Mouse (Mus musculus): Measurements from ENCODE around the gene Fam20a.

Fam20a gene

GRCm38 (mm10) chr11:109715311-109715781 is 6.7 kb downstream of the Fam20a start:
- no peak for DNase-seq (ENCODE audit: low spot score)

DNA sequence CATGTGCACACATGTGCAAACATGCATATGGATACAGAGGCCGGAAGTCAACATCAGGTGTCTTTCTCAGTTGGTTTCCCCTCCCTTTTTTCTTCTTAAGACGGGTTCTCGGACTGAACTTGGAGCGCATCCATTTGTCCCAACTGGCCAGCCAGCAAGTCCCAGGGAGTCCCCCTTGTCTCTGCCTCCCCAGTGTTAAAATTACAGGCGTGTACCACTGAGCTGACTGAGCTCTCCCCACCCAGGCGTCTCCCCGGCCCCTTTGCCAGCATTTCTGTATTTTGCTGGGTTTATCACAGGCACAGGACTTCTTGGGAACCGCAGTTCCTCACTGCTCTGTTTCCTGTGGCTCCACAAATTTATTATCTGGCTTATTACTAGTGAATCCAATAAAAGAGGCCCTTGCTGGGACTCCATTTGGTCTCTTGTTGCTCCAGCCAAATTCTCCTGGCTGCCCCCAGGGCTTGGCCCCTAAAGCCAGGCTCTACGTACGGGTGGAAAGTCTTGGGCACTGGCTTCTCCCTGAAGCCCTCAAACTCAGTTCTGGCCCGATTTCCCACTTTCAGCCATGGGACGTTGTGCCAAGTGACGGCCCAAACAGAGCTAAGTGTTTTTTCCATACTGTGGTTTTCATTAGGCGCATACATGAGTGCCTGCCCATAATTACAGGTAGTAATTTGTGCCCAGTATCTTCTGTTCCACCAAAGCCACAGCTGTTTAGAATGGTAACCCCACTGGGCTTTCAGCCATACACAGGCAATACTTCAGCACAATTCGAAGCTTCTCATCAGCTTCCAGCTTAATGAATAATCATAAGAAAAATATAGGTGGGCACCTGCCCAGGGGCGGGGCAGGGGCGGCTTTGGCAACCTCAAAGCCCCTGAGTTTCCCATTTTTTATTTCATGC is 7.5 kb downstream of the Fam20a start:
- peak; percentile 16 for DNase-seq (ENCODE audit: low spot score)

DNA sequence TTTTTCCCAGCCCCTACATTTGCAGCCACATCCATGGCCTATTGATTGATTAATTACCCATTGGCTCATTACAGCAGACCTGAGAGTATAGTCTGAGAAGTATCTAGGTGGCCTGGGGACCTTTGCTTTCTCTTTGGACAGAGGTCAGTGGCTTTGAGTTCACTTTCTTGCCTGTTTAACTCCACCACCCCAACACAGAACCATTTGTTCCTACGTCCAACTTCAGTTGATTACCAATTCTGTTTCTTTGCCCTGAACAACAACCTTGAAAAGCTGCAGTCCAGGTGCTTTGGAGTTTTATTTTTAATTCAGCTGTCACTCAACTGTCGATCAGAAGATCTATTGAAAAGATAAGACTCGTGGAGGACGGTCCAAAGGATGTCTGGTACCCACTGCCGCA is 12.6 kb downstream of the Fam20a start:
- no peak for DNase-seq (ENCODE audit: low spot score)

GRCm38 (mm10) chr11:109708786-109709185 is 13.3 kb downstream of the Fam20a start:
- no peak for DNase-seq (ENCODE audit: low spot score)

- no peak for DNase-seq (ENCODE audit: low spot score)
These were observed 14.6 kb downstream of the Fam20a start for GRCm38 (mm10) chr11:109707442-109707841.

DNA sequence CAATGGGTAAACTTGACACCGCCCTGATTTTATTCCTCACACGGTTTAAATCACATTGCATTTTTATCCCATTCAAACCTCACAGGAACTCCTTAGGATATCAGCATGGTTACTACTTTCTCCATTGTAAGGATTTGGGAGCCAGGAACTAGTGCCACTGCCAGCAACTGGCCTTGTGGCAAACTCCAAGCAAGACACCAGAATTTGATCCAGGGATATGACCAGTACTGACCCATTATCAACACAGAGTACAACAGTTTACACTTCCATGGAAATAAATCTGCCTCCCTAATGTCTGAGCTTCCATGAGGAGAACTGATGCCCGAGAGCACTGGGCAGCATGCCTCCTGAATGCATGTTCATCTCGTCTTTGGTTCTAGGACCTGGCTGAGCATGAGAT is 15.5 kb downstream of the Fam20a start:
- no peak for DNase-seq (ENCODE audit: low spot score)

GRCm38 (mm10) chr11:109706055-109706412 is 16.0 kb downstream of the Fam20a start:
- DNase-seq (ENCODE audit: low spot score) = no peak

DNA sequence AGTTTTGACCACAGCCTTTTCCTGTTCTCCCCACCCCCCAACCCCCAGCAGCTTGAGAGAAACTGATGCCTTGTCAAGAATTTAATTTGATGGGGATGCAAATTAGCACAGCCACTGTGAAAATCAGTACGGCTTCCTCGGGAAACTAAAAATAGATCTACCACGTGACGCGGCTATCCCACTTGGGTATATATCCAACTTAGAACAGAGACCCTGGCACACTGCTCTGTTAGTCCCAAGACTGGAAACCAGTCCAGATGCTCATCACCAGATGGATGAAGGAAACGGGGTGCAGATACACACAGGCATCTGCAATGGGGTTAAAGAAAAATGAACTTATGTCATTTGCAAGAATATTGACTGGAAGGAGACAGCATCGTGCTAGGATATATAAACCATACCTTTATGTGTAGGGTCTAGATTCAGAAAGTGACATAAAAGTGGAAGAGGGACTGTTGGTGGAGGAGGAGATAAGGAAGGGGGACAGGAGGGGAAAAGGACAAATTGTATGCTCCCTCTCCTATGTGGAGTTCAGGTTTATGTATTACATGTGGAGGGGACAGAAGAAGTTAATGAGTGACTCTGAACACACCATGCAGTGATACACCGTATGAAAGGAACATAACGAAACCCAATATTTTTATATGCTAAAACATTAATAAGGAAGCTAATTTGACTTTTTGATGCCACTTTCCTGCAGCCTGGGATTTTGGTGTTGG is 16.6 kb downstream of the Fam20a start:
- no peak for DNase-seq (ENCODE audit: low spot score)

GRCm38 (mm10) chr11:109704311-109705205 is 17.5 kb downstream of the Fam20a start:
- no peak for DNase-seq (ENCODE audit: low spot score)

DNA sequence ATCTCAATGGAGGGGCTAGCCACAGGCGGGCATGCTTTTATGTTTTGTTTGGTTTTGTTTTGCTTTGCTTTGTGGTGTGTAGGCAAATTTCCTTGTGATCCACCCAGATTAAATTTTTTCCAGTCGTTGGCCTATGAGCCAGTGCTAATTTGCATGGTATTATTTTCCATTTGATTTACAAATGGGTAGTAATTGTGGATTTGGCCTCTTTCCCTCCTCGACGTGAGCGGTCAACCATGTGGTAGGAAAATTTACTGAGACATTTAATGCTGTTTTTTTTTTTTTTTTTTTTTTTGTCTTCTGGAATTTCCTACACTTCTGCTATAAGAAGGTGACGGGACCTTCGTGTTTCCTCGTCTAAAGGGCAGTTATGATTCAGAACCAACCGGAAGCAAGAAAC is 18.2 kb downstream of the Fam20a start:
- DNase-seq (ENCODE audit: low spot score) = no peak

- DNase-seq (ENCODE audit: low spot score) = no peak
These were observed 19.9 kb downstream of the Fam20a start for GRCm38 (mm10) chr11:109702031-109702815.

DNA sequence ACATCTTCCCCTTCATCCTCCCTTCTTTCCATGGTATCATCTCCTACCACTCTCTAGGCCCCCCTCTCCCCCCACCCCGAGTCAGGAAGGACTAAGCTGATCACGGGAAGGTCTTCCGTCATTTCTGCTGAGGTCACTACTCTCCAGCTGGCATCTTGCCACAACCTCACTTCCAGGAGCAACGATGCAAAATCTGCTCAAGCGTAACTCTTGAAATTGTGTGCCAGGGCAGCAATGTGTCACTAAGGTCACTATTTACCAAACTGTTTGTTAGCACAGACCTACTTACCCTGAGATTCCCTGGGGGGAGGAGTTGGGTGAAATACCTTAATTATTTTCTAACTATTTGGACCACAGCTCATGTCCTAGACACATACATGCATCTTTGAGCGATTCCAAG is 21.3 kb downstream of the Fam20a start:
- no peak for DNase-seq (ENCODE audit: low spot score)

DNA sequence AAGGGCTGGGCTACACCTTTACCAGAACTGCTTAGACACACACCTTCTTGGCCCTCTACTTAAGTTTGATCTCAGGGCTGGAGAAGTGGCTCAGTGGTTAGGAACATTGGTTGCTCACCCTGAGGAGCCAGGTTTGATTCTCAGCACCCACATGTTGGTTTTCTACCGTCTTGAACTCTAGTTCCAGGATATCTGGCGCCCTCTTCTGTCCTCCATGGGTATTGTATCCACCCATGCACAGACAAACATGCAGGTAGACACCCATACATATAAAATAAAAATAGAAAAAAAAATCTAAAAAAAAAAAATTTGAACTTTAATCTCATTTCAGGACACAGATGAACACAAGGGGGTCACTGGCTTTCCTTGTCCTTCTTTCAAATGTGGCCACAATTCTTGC is 22.3 kb downstream of the Fam20a start:
- DNase-seq (ENCODE audit: low spot score) = no peak

- peak; percentile 55 for DNase-seq (ENCODE audit: low spot score)
These were observed 23.3 kb downstream of the Fam20a start for GRCm38 (mm10) chr11:109698740-109699139.

DNA sequence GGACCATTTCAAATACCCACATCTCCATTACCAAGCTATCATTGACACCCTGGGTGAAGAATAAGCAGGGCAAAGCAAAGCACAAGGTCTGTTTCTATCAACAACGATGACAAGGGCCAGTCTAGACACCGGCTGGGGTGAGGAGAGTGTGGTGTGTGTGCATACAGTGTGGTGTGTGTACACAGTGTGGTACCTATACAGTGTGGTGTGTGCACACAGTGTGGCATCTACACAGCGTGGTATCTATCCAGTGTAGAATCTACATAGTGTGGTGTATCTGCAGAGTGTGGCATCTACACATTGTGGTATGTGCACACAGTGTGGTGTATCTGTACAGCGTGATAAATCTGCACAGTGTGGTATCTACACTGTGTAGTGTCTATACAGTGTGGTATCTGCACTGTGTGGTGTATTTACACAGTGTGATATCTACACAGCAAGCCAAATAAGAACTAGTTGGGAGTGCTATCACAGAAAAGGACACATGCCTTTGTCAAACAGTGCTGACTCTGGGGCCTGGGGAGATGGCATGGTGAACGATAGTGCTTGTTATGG is 24.9 kb downstream of the Fam20a start:
- no peak for DNase-seq (ENCODE audit: low spot score)

DNA sequence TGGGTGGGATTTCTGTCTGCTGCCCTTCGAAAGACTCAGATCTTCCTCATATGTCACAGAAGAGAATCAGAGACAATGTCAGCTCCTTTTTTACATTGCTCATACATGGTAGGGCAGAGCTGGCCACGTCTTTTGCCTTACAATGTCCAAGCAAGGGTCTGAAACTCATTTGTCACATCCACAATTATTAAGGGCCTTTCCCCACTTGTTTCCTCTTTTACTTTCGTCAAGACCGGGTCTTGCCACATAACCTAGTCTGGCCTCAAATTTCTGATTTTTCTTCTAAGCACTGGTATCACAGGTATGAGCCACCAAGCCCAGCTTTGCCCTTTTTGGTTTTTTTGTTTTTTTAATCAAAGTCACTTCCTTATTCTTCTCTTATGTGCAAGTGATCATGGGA is 25.6 kb downstream of the Fam20a start:
- DNase-seq (ENCODE audit: low spot score) = no peak

DNA sequence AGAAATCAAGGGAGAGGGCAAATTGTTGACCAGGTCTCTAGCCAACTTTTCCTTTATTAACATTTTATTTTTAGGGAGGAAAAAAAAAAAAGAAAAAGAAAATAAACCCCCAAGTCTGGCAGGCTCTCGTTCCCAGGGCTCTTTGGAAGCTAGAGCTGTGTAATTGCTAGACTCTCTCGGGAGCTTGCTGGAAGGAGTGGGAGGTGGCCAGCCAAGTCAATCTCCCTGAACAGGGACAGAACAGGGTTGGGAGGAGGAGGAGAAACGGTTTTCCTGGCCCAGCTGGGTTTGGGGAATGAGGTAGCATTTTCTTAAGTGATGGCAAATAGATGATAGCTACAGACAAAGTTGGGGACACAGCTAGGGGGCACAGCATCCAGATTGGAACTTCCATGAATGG is 29.3 kb downstream of the Fam20a start:
- DNase-seq (ENCODE audit: low spot score) = no peak

DNA sequence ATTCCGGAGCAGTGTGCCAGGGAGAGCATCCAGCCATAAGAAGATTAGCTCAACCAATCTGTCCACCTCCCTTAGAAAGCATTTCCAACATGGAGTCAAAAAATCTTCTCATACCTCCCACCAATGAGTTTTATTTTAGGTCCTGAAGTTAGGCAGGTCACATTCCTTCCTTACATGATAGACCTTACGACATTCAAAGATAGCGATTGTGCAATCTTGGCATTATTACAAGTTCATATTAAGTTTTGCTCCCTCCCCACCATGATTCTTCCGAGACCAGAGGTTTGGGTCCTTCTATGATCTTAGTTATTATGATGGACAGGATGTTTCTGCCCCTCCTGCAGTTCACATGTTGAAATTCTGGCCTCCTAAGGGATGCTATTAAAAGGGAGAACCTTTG is 32.5 kb downstream of the Fam20a start:
- DNase-seq (ENCODE audit: low spot score) = no peak

DNA sequence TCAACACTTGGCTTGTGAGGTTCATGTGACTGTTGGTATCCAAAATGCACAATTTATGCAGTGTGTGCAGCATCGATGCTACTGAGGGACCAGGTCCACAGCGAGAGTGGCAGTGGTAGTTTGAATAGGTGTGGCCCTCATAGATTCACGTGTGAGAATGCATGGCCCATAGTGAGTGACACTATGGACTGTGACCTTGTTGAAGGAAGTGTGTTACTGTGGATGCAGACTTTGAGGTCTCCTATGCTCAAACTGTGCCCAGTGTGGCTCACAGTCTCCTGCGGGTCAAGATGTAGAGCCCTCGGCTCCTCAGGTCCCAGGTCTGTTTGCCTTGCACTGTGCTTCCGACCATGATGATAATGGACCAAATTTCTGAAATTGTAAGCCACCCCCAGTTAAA is 39.9 kb downstream of the Fam20a start:
- no peak for DNase-seq (ENCODE audit: low spot score)

DNA sequence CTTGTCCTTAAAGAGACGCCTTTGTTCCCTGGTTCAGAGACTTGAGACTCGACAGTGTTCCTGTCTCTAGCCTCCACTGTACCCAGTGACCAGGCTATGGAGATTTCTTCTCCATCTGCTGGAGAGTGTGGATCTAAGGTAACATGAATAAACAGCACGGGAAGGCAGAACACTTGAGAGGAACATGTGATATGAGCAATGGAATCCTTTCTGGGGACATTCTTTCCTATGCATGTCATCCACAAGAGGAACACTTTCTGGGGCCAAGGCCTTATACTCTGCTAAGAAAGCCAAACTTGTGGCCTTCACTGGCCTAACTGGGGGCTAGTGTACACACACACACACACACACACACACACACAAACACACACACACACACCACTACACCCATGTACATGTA is 40.5 kb downstream of the Fam20a start:
- no peak for DNase-seq (ENCODE audit: low spot score)

DNA sequence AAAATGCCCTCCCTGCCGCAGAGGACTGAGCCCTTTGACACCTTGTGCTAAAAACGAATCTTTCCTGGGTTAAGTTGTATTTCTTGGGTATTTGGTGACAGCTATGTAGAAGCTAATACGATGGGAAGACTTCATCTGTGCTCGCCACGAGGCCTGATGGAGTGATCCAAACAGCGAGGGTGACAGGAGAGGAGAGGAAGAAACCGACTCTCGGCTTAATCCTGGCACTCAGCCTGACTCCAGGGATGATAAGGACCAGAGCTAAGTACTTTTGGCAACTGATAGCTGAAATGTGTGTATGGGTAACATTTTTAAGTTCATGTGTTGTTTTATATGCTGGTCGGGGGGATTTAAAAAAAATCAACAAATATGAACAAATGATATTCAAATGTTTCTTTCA is 41.1 kb downstream of the Fam20a start:
- DNase-seq (ENCODE audit: low spot score) = no peak
